In genomic region chr2:117036197-117036872, GRCm38 (mm10) we compare ENCODE assay signal across 14 mouse cellular contexts.
DNase-seq lines count a peak whose midpoint lies in the region; ATAC-seq lines count a peak whose summit lies in the region.
"Had no signal": no experiment of that assay in that cellular context is flagged by ENCODE, and none has a peak within 500 bp of the region (broad histone marks: within the 10 kb centered on the region; RNA-seq: fewer than 3 reads in every experiment).

No protein-coding gene starts in this region.

- H3K4me2 ChIP-seq in heart, embryonic 11.5 days, result no peak overlapping the region
- H3K4me2 ChIP-seq in forebrain, embryonic 15.5 days (replicated peaks), result no peak overlapping the region
- H3K4me2 ChIP-seq in liver, embryonic 11.5 days, result no peak overlapping the region
- H3K4me2 ChIP-seq: liver, embryonic 15.5 days; midbrain, embryonic 12.5 days had no signal

- H3K9me3 ChIP-seq in heart, embryonic 11.5 days (replicated peaks; ENCODE audit: control insufficient read depth, low read length), result no peaks in the 10 kb centered on the region
- H3K9me3 ChIP-seq in forebrain, embryonic 15.5 days, result no peaks in the 10 kb centered on the region
- no peaks in the 10 kb centered on the region for H3K9me3 ChIP-seq in liver, embryonic 11.5 days (ENCODE audit: control insufficient read depth, low read length)
- H3K9me3 ChIP-seq in hindbrain, embryonic 10.5 days, result no peaks in the 10 kb centered on the region
- H3K9me3 ChIP-seq: liver, embryonic 15.5 days; midbrain, embryonic 12.5 days had no signal

- ATAC-seq in heart, embryonic 11.5 days (replicated peaks; ENCODE audit: insufficient number of reproducible peaks, low FRiP score, low TSS enrichment), result no peak
- ATAC-seq in forebrain, embryonic 15.5 days (replicated peaks), result no peak
- no peak for ATAC-seq in liver, embryonic 11.5 days (replicated peaks; ENCODE audit: low FRiP score)

- H3K27ac ChIP-seq in heart, embryonic 11.5 days (ENCODE audit: low read depth, low read length), result no peak overlapping the region; the same call in 1 of the 2 replicates
- no peak overlapping the region for H3K27ac ChIP-seq in forebrain, embryonic 15.5 days (replicated peaks)
- no peak overlapping the region for H3K27ac ChIP-seq in liver, embryonic 11.5 days (ENCODE audit: low read depth, low read length)
- no peak overlapping the region for H3K27ac ChIP-seq in hindbrain, embryonic 10.5 days
- H3K27ac ChIP-seq: liver, embryonic 15.5 days; midbrain, embryonic 12.5 days; stomach, postnatal 0 days had no signal

- H3K4me3 ChIP-seq in heart, embryonic 11.5 days (ENCODE audit: low read depth, low read length), result no peak overlapping the region
- no peak overlapping the region for H3K4me3 ChIP-seq in forebrain, embryonic 15.5 days
- H3K4me3 ChIP-seq in liver, embryonic 11.5 days (ENCODE audit: low read depth, low read length), result no peak overlapping the region
- no peak overlapping the region for H3K4me3 ChIP-seq in hindbrain, embryonic 10.5 days
- H3K4me3 ChIP-seq: liver, embryonic 15.5 days; midbrain, embryonic 12.5 days had no signal

- H3K9ac ChIP-seq in heart, embryonic 11.5 days (ENCODE audit: low read depth, low read length), result no peak overlapping the region
- no peak overlapping the region for H3K9ac ChIP-seq in forebrain, embryonic 15.5 days (replicated peaks)
- H3K9ac ChIP-seq in liver, embryonic 11.5 days (ENCODE audit: low read depth, low read length), result no peak overlapping the region
- H3K9ac ChIP-seq: liver, embryonic 15.5 days; midbrain, embryonic 12.5 days had no signal

- H3K27me3 ChIP-seq in heart, embryonic 11.5 days (ENCODE audit: control insufficient read depth, insufficient read depth, low read length), result no peaks in the 10 kb centered on the region
- H3K27me3 ChIP-seq in forebrain, embryonic 15.5 days, result no peaks in the 10 kb centered on the region
- no peaks in the 10 kb centered on the region for H3K27me3 ChIP-seq in liver, embryonic 11.5 days (replicated peaks; ENCODE audit: control insufficient read depth, insufficient read depth, low read length)
- H3K27me3 ChIP-seq in hindbrain, embryonic 10.5 days (ENCODE audit: insufficient read depth, poor library complexity, severe bottlenecking), result no peaks in the 10 kb centered on the region
- H3K27me3 ChIP-seq: liver, embryonic 15.5 days; midbrain, embryonic 12.5 days had no signal

- peaks cover 12% of the 10 kb centered on the region for H3K4me1 ChIP-seq in heart, embryonic 11.5 days (ENCODE audit: control insufficient read depth, insufficient read depth, low read length)
- H3K4me1 ChIP-seq in forebrain, embryonic 15.5 days, result no peaks in the 10 kb centered on the region
- no peaks in the 10 kb centered on the region for H3K4me1 ChIP-seq in liver, embryonic 11.5 days (replicated peaks; ENCODE audit: control insufficient read depth, insufficient read depth, low read length)
- H3K4me1 ChIP-seq in hindbrain, embryonic 10.5 days (replicated peaks), result peaks cover 20% of the 10 kb centered on the region
- H3K4me1 ChIP-seq: liver, embryonic 15.5 days had no signal

- WGBS in heart, embryonic 11.5 days (ENCODE audit: insufficient replicate concordance), result 26% methylated on average over 8 of the region's 8 CpGs
- WGBS in forebrain, embryonic 15.5 days, result 89% methylated on average over 8 of the region's 8 CpGs
- WGBS in liver, embryonic 11.5 days, result 57% methylated on average over 8 of the region's 8 CpGs
- WGBS in hindbrain, embryonic 10.5 days, result 81% methylated on average over 8 of the region's 8 CpGs

- H3K36me3 ChIP-seq in heart, embryonic 11.5 days (ENCODE audit: control insufficient read depth, insufficient read depth, low read length), result no peaks in the 10 kb centered on the region
- H3K36me3 ChIP-seq in forebrain, embryonic 15.5 days, result no peaks in the 10 kb centered on the region
- no peaks in the 10 kb centered on the region for H3K36me3 ChIP-seq in liver, embryonic 11.5 days (ENCODE audit: control insufficient read depth, insufficient read depth, low read length)
- H3K36me3 ChIP-seq in hindbrain, embryonic 10.5 days, result no peaks in the 10 kb centered on the region
- H3K36me3 ChIP-seq: liver, embryonic 15.5 days; midbrain, embryonic 12.5 days had no signal

- DNase-seq in heart, adult 11 months, result peak; percentile 93
- DNase-seq in right cerebral cortex, adult 18-20 months, result peak; percentile 18
- no peak for DNase-seq in right cerebral cortex, postnatal 14 days
- DNase-seq in kidney, postnatal 14 days, result peak; percentile 36
- DNase-seq in liver, embryonic 11.5 days (ENCODE audit: low spot score), result no peak
- DNase-seq in hindbrain, embryonic 10.5 days (ENCODE audit: low spot score), result no peak
- DNase-seq: adrenal gland, postnatal 25 days; left cerebral cortex, postnatal 4 days; spleen, adult 18-20 months had no signal

Comparison
In these comparisons a context has a peak if more than half of its experiments do, and no peak if none do; other contexts are left out.
1. DNase-seq: peak in heart, adult 11 months (single experiment), right cerebral cortex, adult 18-20 months (single experiment) and kidney, postnatal 14 days (single experiment); none in right cerebral cortex, postnatal 14 days (single experiment), liver, embryonic 11.5 days (single experiment) and hindbrain, embryonic 10.5 days (single experiment).